Mouse (Mus musculus) lung, embryonic 16.5 days (tissue): ENCODE data around the gene Rps6ka2. TPM values are rescaled to one million over a fixed set of nuclear protein-coding genes. Genes with fewer than 3 reads are reported as not detected.

ENCODE experiments used
- ATAC-seq: fragments of 200-750 bp; cut with Nextera tagmentation; 2 replicates; pipeline ENCODE4 v1.8.0; 2017; ENCODE audit warnings: low read depth, mild to moderate bottlenecking, moderate library complexity
- H3K27ac ChIP-seq: fragments of 300-500 bp; sonication (generic); 2 replicates; pipeline ENCODE4 v1.5.1; 2014; ENCODE audit warnings: mild to moderate bottlenecking, control low read depth, low read length
- H3K27me3 ChIP-seq: fragments of 300-500 bp; sonication (generic); 2 replicates; pipeline ENCODE4 v1.6.1; 2014; ENCODE audit warnings: low read depth, low read length, mixed read lengths; ENCODE audit not compliant: control insufficient read depth, insufficient read depth
- H3K36me3 ChIP-seq: fragments of 300-500 bp; sonication (generic); 2 replicates; pipeline ENCODE4 v1.6.1; 2014; ENCODE audit warnings: low read length; ENCODE audit not compliant: control insufficient read depth, insufficient read depth
- H3K4me1 ChIP-seq: fragments of 300-500 bp; sonication (generic); replicated peaks from 2 replicates; pipeline ENCODE4 v1.6.1; 2014; ENCODE audit warnings: low read length, mixed read lengths; ENCODE audit not compliant: control insufficient read depth, insufficient read depth
- H3K4me2 ChIP-seq: fragments of 300-500 bp; sonication (generic); 2 replicates; pipeline ENCODE4 v1.6.1; 2014; ENCODE audit warnings: low read depth, low read length, control low read depth
- H3K4me3 ChIP-seq: fragments of 300-500 bp; sonication (generic); 2 replicates; pipeline ENCODE4 v1.5.1; 2014; ENCODE audit warnings: mild to moderate bottlenecking, low read length, control low read depth
- H3K9ac ChIP-seq: fragments of 300-500 bp; sonication (generic); 2 replicates; pipeline ENCODE4 v1.6.1; 2014; ENCODE audit warnings: low read length, control low read depth
- H3K9me3 ChIP-seq: fragments of 300-500 bp; sonication (generic); 2 replicates; pipeline ENCODE4 v1.6.1; 2016; ENCODE audit warnings: low read length; ENCODE audit not compliant: control insufficient read depth
- WGBS: fragments of 180-500 bp; shearing (Covaris S2); extraction: QIAGEN DNeasy Blood & Tissue Kit; methylation state at CpG from one replicate; pipeline ENCODE4 v1.1.7; 2014; 5-methylcytosine and 5-hydroxymethylcytosine counted together
- polyA plus RNA-seq: library from polyadenylated mRNA; unstranded; fragments of >200 nt; fragmentation: Nextera tagmentation; extraction: Ambion mirVana; gene quantifications from 2 replicates; pipeline ENCODE4 v1.2.1, GENCODE M21; 2015

The Rps6ka2 gene
- polyA plus RNA-seq, 1 experiment from 2014 or later, result 10.6 TPM

DNA sequence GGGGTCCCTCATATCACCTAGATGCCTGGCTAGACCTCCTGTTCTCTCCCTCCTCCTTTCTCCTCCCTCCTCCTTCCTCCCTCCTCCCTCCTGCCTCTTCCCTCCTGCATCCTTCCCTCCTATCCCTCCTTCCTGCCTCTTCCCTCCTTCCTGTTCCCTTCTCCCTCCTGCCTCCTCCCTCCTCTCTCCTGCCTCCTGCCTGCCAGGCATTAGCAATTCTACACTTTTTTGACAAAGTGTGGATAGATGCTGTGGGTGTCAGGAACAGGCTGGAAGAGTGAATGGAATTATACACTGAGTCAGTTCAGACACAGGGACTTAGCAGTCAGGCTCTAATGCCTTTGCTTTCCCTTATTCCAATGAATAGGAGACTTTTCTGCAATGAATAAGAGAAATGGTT is 63.3 kb downstream of the Rps6ka2 start:
- Histone ChIP-seq H3K27me3 (no peaks in the 10 kb centered on the region), H3K36me3 (no peaks in the 10 kb centered on the region), H3K4me2 (no peak overlapping the region), H3K9me3 (no peaks in the 10 kb centered on the region), H3K4me1 (no peaks in the 10 kb centered on the region), H3K4me3 (no peak overlapping the region), H3K9ac (no peak overlapping the region), H3K27ac (no peak overlapping the region)
- no peak for ATAC-seq

DNA sequence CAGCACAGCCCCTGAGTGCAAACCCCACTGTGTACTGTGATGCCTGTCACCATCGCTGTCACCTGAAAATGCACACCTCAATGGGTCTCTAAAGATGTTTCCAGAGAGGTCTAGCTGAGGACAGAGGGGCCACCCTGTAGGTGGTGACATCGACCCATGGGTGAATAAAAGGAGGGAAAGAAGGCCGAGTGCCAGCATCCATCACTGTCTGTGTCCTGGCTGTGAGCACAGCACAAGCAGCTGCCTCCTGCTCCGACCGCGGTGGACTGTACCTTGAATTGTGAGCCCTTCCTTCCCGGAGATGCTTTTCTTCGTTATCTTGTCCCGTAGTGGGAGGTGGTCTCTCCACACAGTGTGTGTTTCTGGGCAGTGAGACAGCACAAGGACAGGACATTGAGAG is 67.8 kb downstream of the Rps6ka2 start:
- no peaks in the 10 kb centered on the region for H3K27me3 ChIP-seq
- H3K4me1 ChIP-seq, result no peaks in the 10 kb centered on the region
- no peak overlapping the region for H3K4me2 ChIP-seq
- WGBS, result 79% methylated on average over 9 of the region's 9 CpGs
- no peak for ATAC-seq
- no peak overlapping the region for H3K27ac ChIP-seq
- no peaks in the 10 kb centered on the region for H3K9me3 ChIP-seq
- no peaks in the 10 kb centered on the region for H3K36me3 ChIP-seq
- H3K9ac ChIP-seq, result no peak overlapping the region
- H3K4me3 ChIP-seq, result no peak overlapping the region

DNA sequence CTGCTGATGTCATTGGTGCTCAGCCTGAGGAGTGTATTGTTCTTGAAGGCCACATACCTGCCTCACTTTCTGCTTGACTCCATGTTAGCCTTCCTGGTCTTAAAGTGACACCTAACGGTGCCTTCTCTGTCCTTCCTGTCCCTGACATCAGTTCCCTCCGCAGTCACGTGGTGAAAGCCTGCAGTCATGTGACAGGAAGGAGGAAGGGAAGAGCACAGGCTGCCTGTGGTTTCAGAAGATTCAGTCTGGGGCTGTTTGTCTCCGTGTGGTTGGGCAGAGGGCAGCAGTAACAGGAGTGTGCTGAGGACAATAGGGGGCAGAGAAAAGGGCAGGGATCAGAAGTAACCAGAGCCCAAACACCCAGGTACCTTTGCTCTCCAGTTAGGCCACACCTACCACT is 68.9 kb downstream of the Rps6ka2 start:
- no peaks in the 10 kb centered on the region for H3K27me3 ChIP-seq
- no peak overlapping the region for H3K4me2 ChIP-seq
- no peaks in the 10 kb centered on the region for H3K9me3 ChIP-seq
- 63% methylated on average over 4 of the region's 4 CpGs for WGBS
- no peak for ATAC-seq
- no peaks in the 10 kb centered on the region for H3K36me3 ChIP-seq
- no peak overlapping the region for H3K27ac ChIP-seq
- H3K9ac ChIP-seq, result no peak overlapping the region
- H3K4me3 ChIP-seq, result no peak overlapping the region
- no peaks in the 10 kb centered on the region for H3K4me1 ChIP-seq

DNA sequence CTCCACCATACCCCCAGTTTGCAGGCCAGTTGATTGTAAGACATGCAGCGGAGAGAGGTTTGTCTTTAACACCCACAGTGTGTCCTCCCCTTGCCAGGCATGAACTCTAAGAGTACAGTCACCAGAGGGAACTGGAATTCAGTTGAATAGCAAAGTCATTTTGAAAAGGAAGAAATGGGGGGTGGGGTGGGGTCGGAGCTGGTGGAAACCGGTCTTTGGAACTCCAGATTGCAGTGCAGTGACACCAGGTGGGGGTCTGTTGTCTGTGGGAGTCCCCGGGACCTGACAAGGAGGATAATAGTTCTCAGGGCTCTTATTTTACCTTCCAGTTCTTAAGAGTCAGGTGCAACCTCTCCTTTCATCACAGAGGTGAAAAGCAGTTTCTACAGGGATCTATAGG is 70.6 kb downstream of the Rps6ka2 start:
- no peak overlapping the region for H3K27ac ChIP-seq
- no peak for ATAC-seq
- no peaks in the 10 kb centered on the region for H3K9me3 ChIP-seq
- H3K4me2 ChIP-seq, result no peak overlapping the region
- H3K4me3 ChIP-seq, result no peak overlapping the region
- no peaks in the 10 kb centered on the region for H3K36me3 ChIP-seq
- no peaks in the 10 kb centered on the region for H3K27me3 ChIP-seq
- no peaks in the 10 kb centered on the region for H3K4me1 ChIP-seq
- 78% methylated on average over 4 of the region's 4 CpGs for WGBS
- no peak overlapping the region for H3K9ac ChIP-seq

DNA sequence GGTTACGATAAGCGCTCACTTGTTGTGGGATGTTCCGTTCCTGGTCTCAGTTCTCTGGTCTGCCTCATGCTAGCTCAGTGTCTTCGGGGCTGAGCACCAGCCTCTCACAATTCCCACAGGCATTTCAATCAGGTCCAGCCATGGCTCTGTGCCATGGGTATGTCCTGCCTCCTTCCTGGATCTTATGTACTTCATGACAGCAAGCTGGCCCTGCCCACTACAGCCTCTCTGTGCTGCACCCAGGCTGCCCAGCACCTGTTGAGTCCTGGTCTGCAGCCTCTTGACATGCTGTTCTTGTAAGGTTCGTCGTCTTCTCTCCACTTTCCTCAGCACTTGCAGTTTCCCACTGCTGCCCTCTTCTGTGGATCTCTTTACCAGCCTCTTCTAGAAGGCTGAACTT is 75.2 kb downstream of the Rps6ka2 start:
- WGBS, result 77% methylated on average over 6 of the region's 6 CpGs
- no peaks in the 10 kb centered on the region for H3K4me1 ChIP-seq

DNA sequence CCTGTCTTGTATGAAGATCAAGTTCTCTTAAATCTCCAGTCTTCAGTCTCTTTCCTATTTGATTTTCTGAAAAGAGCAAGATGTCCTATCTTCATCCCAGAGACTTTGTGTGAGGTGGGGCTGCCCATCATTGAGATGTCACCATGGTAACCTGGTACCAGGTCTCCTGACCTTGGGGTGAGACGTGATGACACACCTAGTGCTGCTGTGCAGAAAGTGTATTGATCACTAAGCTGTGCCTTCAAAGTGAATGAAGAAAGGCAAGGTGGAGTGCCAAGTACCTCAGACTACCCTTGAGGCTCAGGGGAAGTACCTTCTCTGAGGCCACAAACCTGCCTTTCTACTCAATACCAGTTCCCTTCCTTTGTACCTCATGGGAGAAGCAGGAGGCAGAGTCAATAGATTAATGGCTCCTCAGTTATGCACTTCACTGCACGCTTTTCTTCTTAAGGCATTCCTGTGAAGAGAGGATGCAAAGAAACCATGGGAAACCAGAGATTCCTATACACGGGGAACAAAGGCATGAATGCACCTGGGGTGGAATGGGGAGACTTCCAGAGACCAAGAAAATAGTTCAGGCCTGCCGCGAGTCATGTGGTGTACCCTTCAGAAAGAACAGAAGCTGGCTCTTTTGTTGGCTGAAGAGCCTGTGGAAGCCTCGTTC is 77.1 kb downstream of the Rps6ka2 start:
- no peak overlapping the region for H3K27ac ChIP-seq
- H3K9ac ChIP-seq, result no peak overlapping the region
- WGBS, result 66% methylated on average over 6 of the region's 6 CpGs
- no peaks in the 10 kb centered on the region for H3K27me3 ChIP-seq
- no peaks in the 10 kb centered on the region for H3K36me3 ChIP-seq
- no peaks in the 10 kb centered on the region for H3K9me3 ChIP-seq
- no peak overlapping the region for H3K4me2 ChIP-seq
- ATAC-seq, result no peak
- no peaks in the 10 kb centered on the region for H3K4me1 ChIP-seq
- H3K4me3 ChIP-seq, result no peak overlapping the region

More for the DNA sequence above, 75.2 kb downstream of the Rps6ka2 start:
- H3K9ac ChIP-seq, result no peak overlapping the region
- no peaks in the 10 kb centered on the region for H3K27me3 ChIP-seq
- no peak overlapping the region for H3K27ac ChIP-seq
- no peak overlapping the region for H3K4me3 ChIP-seq
- ATAC-seq, result no peak
- H3K9me3 ChIP-seq, result no peaks in the 10 kb centered on the region
- no peak overlapping the region for H3K4me2 ChIP-seq
- H3K36me3 ChIP-seq, result no peaks in the 10 kb centered on the region

DNA sequence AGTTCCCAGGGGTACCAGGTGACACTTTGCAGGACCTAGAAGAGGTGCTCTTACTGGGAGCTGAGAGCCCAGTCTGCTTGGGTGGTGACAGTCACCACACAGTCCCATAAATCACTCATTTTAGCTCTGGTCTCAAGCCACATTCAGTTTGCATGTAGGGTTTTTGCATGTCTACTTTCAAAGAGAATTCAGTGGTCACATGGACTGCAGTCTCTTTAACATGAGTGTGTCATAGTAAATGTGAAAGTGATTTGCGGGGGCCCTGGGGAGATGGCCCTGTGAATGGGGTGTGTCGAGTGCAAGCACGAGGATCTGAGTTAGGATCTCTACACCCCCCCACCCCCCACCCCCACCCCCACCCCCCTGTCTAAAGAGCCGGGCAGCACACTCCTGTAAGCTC is 80.5 kb downstream of the Rps6ka2 start:
- ATAC-seq, result no peak
- Histone ChIP-seq H3K9me3 (no peaks in the 10 kb centered on the region), H3K4me2 (no peak overlapping the region), H3K27ac (no peak overlapping the region), H3K4me1 (no peaks in the 10 kb centered on the region), H3K36me3 (no peaks in the 10 kb centered on the region), H3K9ac (no peak overlapping the region), H3K4me3 (no peak overlapping the region), H3K27me3 (no peaks in the 10 kb centered on the region)
- WGBS, result 86% methylated on average over 4 of the region's 4 CpGs

DNA sequence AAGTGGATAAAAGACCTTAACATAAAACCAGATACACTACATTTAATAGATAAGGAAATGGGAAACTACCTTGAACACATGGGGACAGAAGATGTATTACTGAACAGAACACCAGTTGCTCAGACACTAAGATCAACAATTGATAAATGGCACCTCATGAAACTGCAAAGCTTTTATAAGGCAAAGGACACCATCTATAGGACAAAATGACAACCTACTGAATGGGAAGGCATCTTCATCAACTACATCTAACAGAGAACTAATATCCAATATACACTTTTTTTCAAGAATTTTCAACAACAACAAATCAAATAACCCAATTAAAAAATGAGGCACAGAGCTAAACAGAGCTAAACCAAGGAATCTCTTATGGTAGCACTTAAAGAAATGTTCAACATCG is 87.3 kb downstream of the Rps6ka2 start:
- H3K4me1 ChIP-seq, result peaks cover 18% of the 10 kb centered on the region
- no peaks in the 10 kb centered on the region for H3K36me3 ChIP-seq
- 64% methylated on average over 1 of the region's 1 CpGs for WGBS
- H3K9me3 ChIP-seq, result no peaks in the 10 kb centered on the region
- ATAC-seq, result no peak
- no peak overlapping the region for H3K27ac ChIP-seq
- no peak overlapping the region for H3K9ac ChIP-seq
- H3K4me2 ChIP-seq, result no peak overlapping the region
- no peaks in the 10 kb centered on the region for H3K27me3 ChIP-seq
- no peak overlapping the region for H3K4me3 ChIP-seq

DNA sequence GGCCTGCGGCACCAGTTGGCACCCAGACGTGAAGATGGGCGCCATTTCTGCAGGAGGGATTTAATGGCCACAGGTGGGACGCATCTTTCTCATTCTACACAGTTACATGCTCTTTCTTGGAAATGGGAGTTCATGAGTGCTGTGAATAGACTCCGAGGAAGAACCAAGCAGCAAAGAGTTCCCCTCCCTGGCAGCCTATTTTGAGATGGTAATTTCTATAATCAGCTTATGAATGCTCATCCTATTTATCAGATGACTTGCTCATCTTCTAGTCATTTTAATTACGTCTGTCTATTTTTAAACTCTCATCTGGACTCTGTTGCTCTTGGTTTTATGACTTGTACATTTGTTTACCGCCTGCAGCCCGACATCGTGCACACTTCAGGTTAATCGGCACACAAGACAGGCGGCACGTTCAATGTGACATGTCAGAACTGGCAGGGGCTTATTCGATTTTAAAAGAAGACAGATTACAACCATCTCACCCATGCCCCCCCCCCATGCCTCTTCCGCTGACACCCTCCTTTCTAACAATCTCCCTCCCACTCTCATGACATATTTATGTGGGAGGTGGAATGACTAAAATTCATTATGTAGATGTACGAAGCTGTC is 88.9 kb downstream of the Rps6ka2 start:
- Histone ChIP-seq H3K9ac (no peak overlapping the region), H3K36me3 (no peaks in the 10 kb centered on the region), H3K4me3 (no peak overlapping the region), H3K27ac (no peak overlapping the region), H3K4me1 (peaks cover 19% of the 10 kb centered on the region), H3K9me3 (no peaks in the 10 kb centered on the region), H3K4me2 (no peak overlapping the region), H3K27me3 (no peaks in the 10 kb centered on the region)
- no peak for ATAC-seq
- 64% methylated on average over 15 of the region's 15 CpGs for WGBS
